Mouse (Mus musculus): ENCODE results near the gene Olfr1220. TPM values are rescaled to one million over a fixed set of nuclear protein-coding genes. Genes with fewer than 3 reads are reported as not detected.

The Olfr1220 gene
- polyA plus RNA-seq, 1 experiment from 2014 or later: not detected

Other genes starting within 250 kb of the Olfr1220 start
- not detected in 2 replicates for gene Olfr1206, start 243.6 kb downstream of the Olfr1220 start, polyA plus RNA-seq (2015; fragmentation: Nextera tagmentation; extraction: Ambion mirVana)
- gene Olfr1208, start 204.5 kb downstream of the Olfr1220 start, polyA plus RNA-seq (2015; fragmentation: Nextera tagmentation; extraction: Ambion mirVana): not detected in 2 replicates
- not detected in 2 replicates for gene Olfr1209, start 191.7 kb downstream of the Olfr1220 start, polyA plus RNA-seq (2015; fragmentation: Nextera tagmentation; extraction: Ambion mirVana)
- not detected in 2 replicates for gene Olfr1211, start 168.7 kb downstream of the Olfr1220 start, polyA plus RNA-seq (2015; fragmentation: Nextera tagmentation; extraction: Ambion mirVana)
- gene Olfr1212, start 152.9 kb downstream of the Olfr1220 start, polyA plus RNA-seq (2015; fragmentation: Nextera tagmentation; extraction: Ambion mirVana): not detected in 2 replicates
- not detected in 2 replicates for gene Gm13762, start 126.6 kb downstream of the Olfr1220 start, polyA plus RNA-seq (2015; fragmentation: Nextera tagmentation; extraction: Ambion mirVana)
- gene Olfr1214, start 114.2 kb downstream of the Olfr1220 start, polyA plus RNA-seq (2015; fragmentation: Nextera tagmentation; extraction: Ambion mirVana): not detected in 2 replicates
- not detected in 2 replicates for gene Olfr1215, start 99.9 kb downstream of the Olfr1220 start, polyA plus RNA-seq (2015; fragmentation: Nextera tagmentation; extraction: Ambion mirVana)
- gene Olfr1216, start 88.5 kb downstream of the Olfr1220 start, polyA plus RNA-seq (2015; fragmentation: Nextera tagmentation; extraction: Ambion mirVana): not detected in 2 replicates
- not detected in 2 replicates for gene Olfr1217, start 74.8 kb downstream of the Olfr1220 start, polyA plus RNA-seq (2015; fragmentation: Nextera tagmentation; extraction: Ambion mirVana)
- gene Olfr1218, start 45.6 kb downstream of the Olfr1220 start, polyA plus RNA-seq (2015; fragmentation: Nextera tagmentation; extraction: Ambion mirVana): not detected in 2 replicates
- not detected in 2 replicates for gene Olfr1219, start 23.3 kb downstream of the Olfr1220 start, polyA plus RNA-seq (2015; fragmentation: Nextera tagmentation; extraction: Ambion mirVana)
- gene Olfr1221, start 10.4 kb upstream of the Olfr1220 start, polyA plus RNA-seq (2015; fragmentation: Nextera tagmentation; extraction: Ambion mirVana): not detected in 2 replicates
- not detected in 2 replicates for gene Olfr1222, start 26.2 kb upstream of the Olfr1220 start, polyA plus RNA-seq (2015; fragmentation: Nextera tagmentation; extraction: Ambion mirVana)
- not detected in 2 replicates for gene Olfr1223, start 44.7 kb upstream of the Olfr1220 start, polyA plus RNA-seq (2015; fragmentation: Nextera tagmentation; extraction: Ambion mirVana)
- not detected in 2 replicates for gene Olfr1224-ps1, start 57.3 kb upstream of the Olfr1220 start, polyA plus RNA-seq (2015; fragmentation: Nextera tagmentation; extraction: Ambion mirVana)
- not detected in 2 replicates for gene Olfr1225, start 67.8 kb upstream of the Olfr1220 start, polyA plus RNA-seq (2015; fragmentation: Nextera tagmentation; extraction: Ambion mirVana)
- not detected in 2 replicates for gene Olfr1226, start 93.2 kb upstream of the Olfr1220 start, polyA plus RNA-seq (2015; fragmentation: Nextera tagmentation; extraction: Ambion mirVana)
- gene Olfr1228, start 147.2 kb upstream of the Olfr1220 start, polyA plus RNA-seq (2015; fragmentation: Nextera tagmentation; extraction: Ambion mirVana): not detected in 2 replicates
- not detected in 2 replicates for gene Olfr1229, start 181.2 kb upstream of the Olfr1220 start, polyA plus RNA-seq (2015; fragmentation: Nextera tagmentation; extraction: Ambion mirVana)
- gene Olfr1230, start 190.4 kb upstream of the Olfr1220 start, polyA plus RNA-seq (2015; fragmentation: Nextera tagmentation; extraction: Ambion mirVana): not detected in 2 replicates
- not detected in 2 replicates for gene Olfr1231, start 200.2 kb upstream of the Olfr1220 start, polyA plus RNA-seq (2015; fragmentation: Nextera tagmentation; extraction: Ambion mirVana)
- not detected in 2 replicates for gene Olfr1232, start 222.8 kb upstream of the Olfr1220 start, polyA plus RNA-seq (2015; fragmentation: Nextera tagmentation; extraction: Ambion mirVana)
- not detected in 2 replicates for gene Olfr1233, start 235.6 kb upstream of the Olfr1220 start, polyA plus RNA-seq (2015; fragmentation: Nextera tagmentation; extraction: Ambion mirVana)

All from midbrain, embryonic 16.5 days (tissue).